Mouse (Mus musculus): ENCODE data around the gene Kifc3. TPM values are rescaled to one million over a fixed set of nuclear protein-coding genes. Genes with fewer than 3 reads are reported as not detected.

The Kifc3 gene
- polyA plus RNA-seq, 1 experiment from 2014 or later: 16.5 TPM

DNA sequence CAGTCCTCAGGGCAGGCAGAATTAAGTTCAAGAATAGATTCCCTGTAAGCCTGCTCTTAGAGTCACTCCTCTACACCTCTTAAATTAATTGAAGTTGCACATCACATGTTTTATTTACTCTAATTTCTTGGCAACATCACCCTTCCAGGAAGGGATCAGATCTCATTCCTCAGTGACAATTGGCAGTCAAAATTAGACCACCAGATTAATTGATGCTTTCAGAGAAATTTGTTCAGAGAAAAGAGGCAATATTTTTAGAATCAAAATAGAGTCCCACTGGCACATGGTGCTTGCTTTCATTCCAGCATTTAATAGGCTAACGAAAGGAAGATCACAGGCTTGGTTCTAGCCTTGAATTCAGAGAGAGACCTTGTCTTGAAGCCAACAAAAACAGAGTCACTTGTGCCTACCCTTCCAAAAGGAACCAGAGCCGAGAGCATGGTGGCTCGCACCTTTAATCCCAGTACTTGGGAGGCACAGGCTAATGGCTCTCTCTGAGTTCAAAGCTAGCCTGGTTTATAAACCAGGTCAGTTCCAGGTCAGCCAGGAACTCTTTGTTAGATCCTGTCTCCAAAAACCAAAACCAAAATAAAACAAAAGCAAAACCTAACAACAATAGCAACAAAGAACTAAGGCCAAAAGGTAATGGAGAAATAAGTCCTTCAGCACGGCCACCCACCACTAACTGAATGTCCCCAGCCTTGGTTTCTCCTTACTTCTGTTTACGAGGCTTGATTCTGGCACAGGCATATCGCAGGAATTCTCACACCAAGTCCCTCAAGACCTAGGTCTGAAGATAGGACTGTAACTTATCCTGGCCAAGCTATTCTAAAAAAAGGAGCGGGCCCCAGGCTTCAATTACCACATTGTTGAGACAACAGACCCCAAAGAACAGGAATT lies 23.9 kb upstream of the Kifc3 start:
- ATAC-seq (ENCODE audit: insufficient number of reproducible peaks, insufficient read depth, low FRiP score, low TSS enrichment, low read depth): no peak
- WGBS: 34% methylated on average over 7 of the region's 7 CpGs
- no peak overlapping the region for H3K4me2 ChIP-seq

DNA sequence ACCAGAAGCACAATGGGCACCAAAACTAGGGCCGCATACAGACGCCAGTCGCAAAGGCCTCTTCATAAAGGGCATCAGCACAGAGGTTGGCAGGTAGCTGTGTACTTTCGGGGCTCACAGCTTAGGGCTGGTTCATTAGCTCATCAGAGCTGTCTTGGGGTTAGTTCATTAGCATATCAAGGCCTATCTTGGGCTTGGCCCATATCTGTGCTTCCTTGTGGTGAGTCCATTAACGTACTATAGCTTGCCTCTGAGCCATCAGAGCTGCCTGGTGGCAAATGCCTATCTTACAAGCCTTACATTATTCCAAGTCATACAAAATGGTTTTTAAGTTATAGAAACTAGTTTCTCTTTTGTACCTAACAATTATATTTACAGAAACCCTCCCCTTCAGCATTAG lies 21.4 kb upstream of the Kifc3 start:
- Histone ChIP-seq H3K4me3 (replicated peaks) (no peak overlapping the region), H3K4me2 (no peak overlapping the region), H3K9me3 (no peaks in the 10 kb centered on the region), H3K36me3 (no peaks in the 10 kb centered on the region), H3K4me1 (replicated peaks) (peaks cover 6% of the 10 kb centered on the region), H3K27me3 (no peaks in the 10 kb centered on the region), H3K27ac (no peak overlapping the region), H3K9ac (replicated peaks) (no peak overlapping the region)
- WGBS: 90% methylated on average over 5 of the region's 5 CpGs
- ATAC-seq (ENCODE audit: insufficient number of reproducible peaks, insufficient read depth, low FRiP score, low TSS enrichment, low read depth): no peak

More for the DNA sequence above, 23.9 kb upstream of the Kifc3 start:
- H3K4me3 ChIP-seq (replicated peaks): no peak overlapping the region
- no peaks in the 10 kb centered on the region for H3K9me3 ChIP-seq
- H3K36me3 ChIP-seq: no peaks in the 10 kb centered on the region
- 0 out of 2 replicates have a peak overlapping the region, but pooled peaks have one; percentile 29 for H3K27ac ChIP-seq
- no peaks in the 10 kb centered on the region for H3K27me3 ChIP-seq
- no peak overlapping the region for H3K9ac ChIP-seq (replicated peaks)
- peaks cover 6% of the 10 kb centered on the region for H3K4me1 ChIP-seq (replicated peaks)

DNA sequence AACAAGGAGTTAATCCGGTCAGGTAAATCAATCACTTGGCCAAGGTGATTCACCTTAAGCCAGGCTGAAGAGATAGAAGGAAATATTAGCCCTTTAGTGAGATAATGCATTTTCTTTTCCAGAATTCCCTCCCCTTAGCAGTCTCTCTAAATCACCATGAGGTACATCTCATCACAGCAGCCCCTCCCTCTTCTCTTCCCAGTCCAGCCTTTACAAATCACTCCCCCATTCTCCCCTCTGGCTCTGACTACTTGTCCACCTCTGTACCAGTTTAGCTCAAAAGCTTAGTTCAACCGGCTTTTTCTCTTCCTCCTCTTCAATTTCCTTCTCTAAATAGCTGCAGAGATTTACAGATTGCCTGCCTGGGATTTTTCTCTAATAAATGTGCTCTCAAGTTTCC lies 18.4 kb upstream of the Kifc3 start:
- H3K4me3 ChIP-seq (replicated peaks): no peak overlapping the region
- ATAC-seq (ENCODE audit: insufficient number of reproducible peaks, insufficient read depth, low FRiP score, low TSS enrichment, low read depth): no peak
- no peaks in the 10 kb centered on the region; the same call in 1 of the 2 replicates for H3K4me1 ChIP-seq (replicated peaks)
- H3K36me3 ChIP-seq: no peaks in the 10 kb centered on the region
- 32% methylated on average over 2 of the region's 2 CpGs for WGBS
- no peak overlapping the region for H3K27ac ChIP-seq
- no peak overlapping the region for H3K9ac ChIP-seq (replicated peaks)
- no peaks in the 10 kb centered on the region for H3K9me3 ChIP-seq
- no peaks in the 10 kb centered on the region for H3K27me3 ChIP-seq
- no peak overlapping the region for H3K4me2 ChIP-seq

DNA sequence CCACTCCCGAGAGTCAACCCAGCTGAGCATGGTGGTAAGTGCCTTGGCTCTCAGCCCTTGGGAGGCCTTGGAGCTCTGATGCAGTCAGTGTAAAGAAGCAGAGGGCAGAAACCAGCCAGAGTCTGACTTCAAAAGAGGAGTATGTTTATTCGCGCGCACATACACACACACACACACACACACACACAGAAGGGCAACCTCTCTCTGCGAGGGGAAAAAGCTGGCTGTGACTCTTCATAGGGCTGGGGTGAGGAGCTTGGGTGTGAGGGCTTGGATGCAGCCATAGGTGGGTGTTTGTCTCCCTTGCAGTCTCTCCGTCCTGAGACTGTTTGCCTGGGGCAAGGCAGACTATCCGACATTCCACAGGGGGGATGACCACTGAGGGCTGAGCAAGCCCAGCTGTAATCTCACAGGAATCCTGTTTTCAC lies 18.0 kb upstream of the Kifc3 start:
- Histone ChIP-seq H3K4me3 (replicated peaks) (no peak overlapping the region), H3K9me3 (no peaks in the 10 kb centered on the region), H3K27ac (no peak overlapping the region), H3K4me2 (no peak overlapping the region), H3K36me3 (no peaks in the 10 kb centered on the region), H3K9ac (replicated peaks) (no peak overlapping the region), H3K4me1 (replicated peaks) (no peaks in the 10 kb centered on the region), H3K27me3 (no peaks in the 10 kb centered on the region)
- no peak for ATAC-seq (ENCODE audit: insufficient number of reproducible peaks, insufficient read depth, low FRiP score, low TSS enrichment, low read depth)
- 45% methylated on average over 7 of the region's 7 CpGs for WGBS

DNA sequence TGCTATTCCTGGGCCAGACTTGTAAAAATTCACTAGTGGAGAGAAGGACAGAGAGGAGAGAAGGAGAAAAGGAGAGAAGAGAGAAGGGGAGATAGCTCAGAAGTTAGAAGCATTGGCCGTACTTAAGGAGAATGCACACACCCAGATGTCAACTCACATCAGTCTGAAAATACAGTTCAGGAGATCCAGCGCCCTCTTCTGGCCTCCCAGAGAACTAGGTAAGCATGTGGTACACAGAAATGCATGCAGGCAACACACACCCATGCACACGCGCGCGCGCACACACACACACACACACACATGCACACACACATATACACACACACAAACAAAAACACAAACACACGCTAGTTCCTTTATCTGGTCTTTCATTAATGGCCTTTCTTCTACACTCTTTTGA lies 17.0 kb upstream of the Kifc3 start:
- H3K27ac ChIP-seq: no peak overlapping the region
- ATAC-seq (ENCODE audit: insufficient number of reproducible peaks, insufficient read depth, low FRiP score, low TSS enrichment, low read depth): no peak
- 90% methylated on average over 8 of the region's 8 CpGs for WGBS

DNA sequence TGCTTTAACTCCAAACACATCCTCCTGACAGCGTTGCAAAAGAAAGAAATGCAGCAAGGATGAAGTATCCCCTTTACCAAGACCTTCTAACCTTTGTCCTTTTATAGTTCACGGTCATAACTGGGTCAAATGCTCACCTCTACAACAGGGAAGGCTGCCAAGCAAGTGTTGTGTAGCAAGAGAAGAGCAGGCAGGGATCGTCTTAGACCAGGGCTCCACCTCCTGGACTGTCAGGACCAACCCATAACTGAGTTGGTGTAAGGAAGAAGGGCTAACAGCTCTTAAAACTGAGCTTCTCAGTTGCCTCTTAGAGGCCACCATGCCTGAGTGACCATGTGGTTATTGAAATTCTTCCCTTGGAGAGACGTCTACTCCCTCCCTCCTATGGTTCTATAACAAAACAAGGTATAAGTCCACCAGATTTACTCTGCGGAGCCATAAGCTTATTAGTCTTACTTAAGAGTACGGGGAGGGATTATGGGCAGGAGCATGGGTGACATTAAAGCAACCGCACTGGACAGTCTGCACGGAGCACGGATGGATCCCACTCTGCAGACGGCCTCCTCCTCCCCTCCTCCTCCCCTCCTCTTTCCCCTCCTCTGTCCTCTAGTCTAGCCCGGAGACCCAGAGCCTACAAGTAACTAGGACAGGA lies 13.2 kb upstream of the Kifc3 start:
- H3K27ac ChIP-seq: no peak overlapping the region
- H3K9me3 ChIP-seq: no peaks in the 10 kb centered on the region
- 79% methylated on average over 11 of the region's 11 CpGs for WGBS
- no peak for ATAC-seq (ENCODE audit: insufficient number of reproducible peaks, insufficient read depth, low FRiP score, low TSS enrichment, low read depth)
- no peak overlapping the region for H3K4me2 ChIP-seq
- H3K36me3 ChIP-seq: no peaks in the 10 kb centered on the region
- H3K9ac ChIP-seq (replicated peaks): no peak overlapping the region
- peaks cover 4% of the 10 kb centered on the region; the same call in 1 of the 2 replicates for H3K27me3 ChIP-seq
- H3K4me1 ChIP-seq (replicated peaks): no peaks in the 10 kb centered on the region
- H3K4me3 ChIP-seq (replicated peaks): no peak overlapping the region

More for the DNA sequence above, 17.0 kb upstream of the Kifc3 start:
- Histone ChIP-seq H3K9me3 (no peaks in the 10 kb centered on the region), H3K27me3 (no peaks in the 10 kb centered on the region), H3K9ac (replicated peaks) (no peak overlapping the region), H3K4me1 (replicated peaks) (no peaks in the 10 kb centered on the region), H3K4me2 (no peak overlapping the region), H3K4me3 (replicated peaks) (no peak overlapping the region), H3K36me3 (no peaks in the 10 kb centered on the region)

DNA sequence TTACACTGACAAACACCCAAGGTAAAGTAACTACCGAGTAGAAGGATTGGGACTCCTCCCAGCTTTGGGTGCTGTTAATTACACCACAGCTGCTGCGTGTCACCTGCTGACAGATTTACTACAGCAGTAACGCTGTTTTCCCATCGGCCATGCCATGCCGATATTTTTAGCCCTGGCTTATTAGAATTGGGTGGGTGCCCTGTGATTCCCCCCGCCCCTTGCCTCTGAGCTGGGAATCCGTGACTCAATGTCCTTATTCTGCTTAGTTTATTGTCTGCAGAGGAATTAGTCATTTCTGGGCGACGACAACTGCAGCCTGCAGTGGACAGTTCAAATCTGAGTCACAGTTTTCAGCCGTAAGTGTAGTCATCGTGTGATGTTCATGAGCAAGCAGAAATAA lies 7.3 kb upstream of the Kifc3 start:
- H3K9ac ChIP-seq (replicated peaks): no peak overlapping the region

DNA sequence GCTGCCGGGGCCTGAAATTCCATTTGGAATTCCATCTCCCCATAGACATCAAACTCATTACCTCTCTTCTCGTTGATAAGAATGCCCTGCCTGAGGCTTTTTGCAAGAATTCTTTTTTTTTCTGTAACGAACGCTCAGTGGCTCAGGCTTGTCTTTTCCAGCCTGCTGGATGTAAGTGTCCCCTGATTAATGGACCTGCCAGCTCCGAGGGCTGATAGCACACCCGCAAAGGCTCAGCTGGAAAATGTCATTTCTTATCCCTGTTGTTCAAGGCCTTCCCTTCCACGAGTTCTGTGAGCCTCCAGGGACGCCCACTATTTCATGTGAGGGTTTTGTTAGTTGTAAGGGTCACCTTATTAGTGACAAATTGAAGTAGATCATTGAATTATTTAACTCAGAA lies 3.3 kb upstream of the Kifc3 start:
- Histone ChIP-seq H3K9ac (replicated peaks) (no peak overlapping the region), H3K27ac (no peak overlapping the region), H3K9me3 (no peaks in the 10 kb centered on the region), H3K27me3 (0 out of 2 replicates have a peak, but pooled peaks cover 3% of the 10 kb centered on the region), H3K4me3 (replicated peaks) (no peak overlapping the region), H3K4me1 (replicated peaks) (peaks cover 9% of the 10 kb centered on the region), H3K36me3 (no peaks in the 10 kb centered on the region), H3K4me2 (no peak overlapping the region)
- ATAC-seq (ENCODE audit: insufficient number of reproducible peaks, insufficient read depth, low FRiP score, low TSS enrichment, low read depth): no peak
- 30% methylated on average over 8 of the region's 8 CpGs for WGBS

More for the DNA sequence above, 7.3 kb upstream of the Kifc3 start:
- no peaks in the 10 kb centered on the region for H3K36me3 ChIP-seq
- no peak overlapping the region for H3K4me2 ChIP-seq
- H3K27ac ChIP-seq: no peak overlapping the region
- H3K4me3 ChIP-seq (replicated peaks): no peak overlapping the region
- 28% methylated on average over 11 of the region's 11 CpGs for WGBS
- ATAC-seq (ENCODE audit: insufficient number of reproducible peaks, insufficient read depth, low FRiP score, low TSS enrichment, low read depth): no peak
- no peaks in the 10 kb centered on the region for H3K9me3 ChIP-seq
- peaks cover 4% of the 10 kb centered on the region; the same call in 1 of the 2 replicates for H3K27me3 ChIP-seq
- peaks cover 9% of the 10 kb centered on the region for H3K4me1 ChIP-seq (replicated peaks)

DNA sequence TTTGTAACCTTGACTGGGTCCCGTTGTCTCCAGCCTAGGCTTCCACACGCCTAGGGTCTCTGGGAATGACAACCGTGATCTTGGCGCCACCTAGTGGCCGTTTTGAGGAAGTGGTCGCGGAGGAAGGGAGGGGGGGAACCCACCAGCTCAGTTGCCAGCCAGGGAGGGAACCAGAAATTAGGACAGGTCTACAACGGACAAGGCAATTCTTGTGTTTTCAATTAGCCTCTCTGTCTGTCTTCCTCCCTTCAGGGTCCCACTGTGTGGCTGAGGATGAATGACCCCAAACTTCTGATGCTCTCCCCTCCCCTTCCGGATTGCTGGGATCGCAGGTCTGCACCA lies 1.4 kb upstream of the Kifc3 start:
- no peaks in the 10 kb centered on the region for H3K36me3 ChIP-seq
- H3K27ac ChIP-seq: no peak overlapping the region
- H3K9ac ChIP-seq (replicated peaks): no peak overlapping the region
- whole genome bisulfite sequencing: 16% methylated on average over 10 of the region's 10 CpGs
- 0 out of 2 replicates have a peak, but pooled peaks cover 3% of the 10 kb centered on the region for H3K27me3 ChIP-seq
- no peak overlapping the region for H3K4me3 ChIP-seq (replicated peaks)
- H3K4me2 ChIP-seq: no peak overlapping the region
- ATAC-seq (ENCODE audit: insufficient number of reproducible peaks, insufficient read depth, low FRiP score, low TSS enrichment, low read depth): peak; percentile 37; the same call in 1 of the 2 replicates
- no peaks in the 10 kb centered on the region for H3K9me3 ChIP-seq
- H3K4me1 ChIP-seq (replicated peaks): no peaks in the 10 kb centered on the region

DNA sequence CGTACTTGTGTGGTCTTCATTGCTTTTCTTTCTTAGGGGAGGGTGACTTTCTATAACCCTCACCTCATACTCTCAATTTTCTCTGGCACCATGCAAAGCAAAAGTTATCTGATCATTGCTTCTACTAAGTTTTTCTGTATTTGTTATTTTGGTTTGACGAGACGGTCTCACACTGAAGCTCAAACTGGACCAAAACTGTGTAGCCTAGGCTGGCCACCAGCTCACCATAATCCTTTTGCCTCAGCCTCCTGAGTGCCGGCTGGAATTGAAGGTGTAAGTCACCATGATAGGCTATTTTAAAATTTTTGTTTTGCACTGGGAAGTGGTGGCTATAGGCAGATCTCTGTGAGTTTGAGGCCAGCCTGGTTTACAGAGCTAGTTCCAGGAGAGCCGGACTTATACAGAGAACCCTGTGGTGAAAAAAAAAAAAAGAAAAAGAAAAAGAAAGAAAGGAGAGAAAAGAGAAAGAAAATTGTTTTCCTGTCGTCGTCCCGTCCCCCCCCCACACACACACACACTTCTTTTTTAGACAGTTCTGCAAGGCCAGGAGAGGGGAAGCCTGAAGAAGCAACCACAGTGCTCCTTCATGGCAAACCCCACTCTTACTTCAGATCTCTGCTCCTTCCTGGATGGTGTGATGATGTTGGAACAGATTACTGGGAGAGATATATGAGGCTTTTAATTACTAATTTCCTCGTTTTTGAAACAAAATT lies 870 bp upstream of the Kifc3 start:
- H3K4me2 ChIP-seq: no peak overlapping the region
- ATAC-seq (ENCODE audit: insufficient number of reproducible peaks, insufficient read depth, low FRiP score, low TSS enrichment, low read depth): 0 out of 2 replicates have a peak, but pooled peaks have one; percentile 9
- H3K4me1 ChIP-seq (replicated peaks): no peaks in the 10 kb centered on the region
- no peaks in the 10 kb centered on the region for H3K9me3 ChIP-seq
- H3K27me3 ChIP-seq: 0 out of 2 replicates have a peak, but pooled peaks cover 3% of the 10 kb centered on the region
- no peaks in the 10 kb centered on the region for H3K36me3 ChIP-seq
- H3K4me3 ChIP-seq (replicated peaks): no peak overlapping the region
- H3K9ac ChIP-seq (replicated peaks): no peak overlapping the region
- 54% methylated on average over 9 of the region's 9 CpGs for WGBS
- H3K27ac ChIP-seq: no peak overlapping the region

DNA sequence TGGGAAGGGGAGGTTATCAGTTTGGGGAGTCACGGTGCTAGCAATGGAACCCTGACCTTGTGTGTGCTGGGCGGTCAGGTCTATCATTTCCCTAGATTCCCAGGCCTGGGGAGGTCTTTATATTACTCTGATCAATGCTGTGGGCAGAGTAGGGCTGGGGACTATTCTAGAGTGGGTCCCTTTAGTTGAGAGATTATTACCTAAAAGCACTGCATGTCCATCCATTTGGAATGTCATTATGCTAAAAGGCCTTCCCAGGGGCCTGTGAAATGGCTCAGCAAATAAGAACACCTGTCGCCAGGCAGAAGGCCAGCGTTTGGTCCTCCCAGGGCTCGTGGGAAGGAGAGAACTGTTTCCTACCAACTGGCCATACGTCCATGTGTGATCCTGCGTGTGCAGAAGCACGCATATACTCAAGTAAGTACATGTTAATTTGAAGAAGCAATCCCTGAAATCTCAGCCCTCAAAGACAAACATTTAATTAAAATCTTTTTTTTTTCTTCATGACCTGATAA lies 499 bp downstream of the Kifc3 start:
- Histone ChIP-seq H3K9me3 (no peaks in the 10 kb centered on the region), H3K27me3 (0 out of 2 replicates have a peak, but pooled peaks cover 3% of the 10 kb centered on the region), H3K4me1 (replicated peaks) (no peaks in the 10 kb centered on the region), H3K27ac (no peak overlapping the region), H3K4me3 (replicated peaks) (no peak overlapping the region), H3K36me3 (no peaks in the 10 kb centered on the region), H3K4me2 (no peak overlapping the region), H3K9ac (replicated peaks) (no peak overlapping the region)
- WGBS: 72% methylated on average over 8 of the region's 8 CpGs
- ATAC-seq (ENCODE audit: insufficient number of reproducible peaks, insufficient read depth, low FRiP score, low TSS enrichment, low read depth): no peak

Data from limb, embryonic 12.5 days (tissue).